ENCODE assay signal across 18 mouse cellular contexts in genomic region chr4:117518246-117518645, GRCm38 (mm10).
"Had no signal": no experiment of that assay in that cellular context is flagged by ENCODE, and none has a peak within 500 bp of the region (broad histone marks: within the 10 kb centered on the region; RNA-seq: fewer than 3 reads in every experiment).

No protein-coding gene starts in this region.

- H3K4me1 ChIP-seq: midbrain, embryonic 10.5 days; midbrain, embryonic 12.5 days; neural tube, embryonic 13.5 days; neural tube, embryonic 15.5 days had no signal

- H3K4me2 ChIP-seq: lung, embryonic 14.5 days; midbrain, embryonic 12.5 days; neural tube, embryonic 13.5 days; neural tube, embryonic 15.5 days had no signal

- H3K27ac ChIP-seq: midbrain, embryonic 10.5 days; midbrain, embryonic 12.5 days; neural tube, embryonic 13.5 days; neural tube, embryonic 15.5 days had no signal

- H3K36me3 ChIP-seq: midbrain, embryonic 10.5 days; midbrain, embryonic 12.5 days; neural tube, embryonic 13.5 days; neural tube, embryonic 15.5 days had no signal

- H3K4me3 ChIP-seq: midbrain, embryonic 10.5 days; midbrain, embryonic 12.5 days; myocyte; neural tube, embryonic 13.5 days; neural tube, embryonic 15.5 days had no signal

- DNase-seq: lung, embryonic 14.5 days; lung, postnatal 10 days; lung, postnatal 4 days; midbrain, embryonic 14.5 days; retina, postnatal 1 day; right cerebral cortex, adult 18-20 months; right cerebral cortex, postnatal 25 days; right cerebral cortex, postnatal 4 days; spleen, adult 18-20 months; thymus, adult 18-20 months; thymus, postnatal 14 days; thymus, postnatal 36 days had no signal

- H3K9ac ChIP-seq: lung, embryonic 14.5 days; midbrain, embryonic 12.5 days; neural tube, embryonic 13.5 days; neural tube, embryonic 15.5 days had no signal

- ATAC-seq: midbrain, embryonic 16.5 days had no signal

- H3K9me3 ChIP-seq: midbrain, embryonic 10.5 days; midbrain, embryonic 12.5 days; neural tube, embryonic 13.5 days; neural tube, embryonic 15.5 days had no signal
